Mouse (Mus musculus) stomach, embryonic 16.5 days (tissue): ENCODE results near the gene Spo11. TPM values are rescaled to one million over a fixed set of nuclear protein-coding genes. Genes with fewer than 3 reads are reported as not detected.

Experiments
- ATAC-seq: fragments of 200-750 bp; cut with Nextera tagmentation; 2 replicates; pipeline ENCODE4 v1.8.0; 2017; ENCODE audit warnings: moderate number of reproducible peaks, moderate TSS enrichment; ENCODE audit not compliant: insufficient read depth, low FRiP score
- H3K27ac ChIP-seq: fragments of 300-500 bp; sonication (generic); 2 replicates; pipeline ENCODE4 v1.5.1; 2014; ENCODE audit warnings: low read length
- H3K27me3 ChIP-seq: fragments of 300-500 bp; sonication (generic); 2 replicates; pipeline ENCODE4 v1.6.1; 2014; ENCODE audit warnings: low read length, control low read depth, mixed read lengths; ENCODE audit not compliant: control insufficient read depth, insufficient read depth
- H3K36me3 ChIP-seq: fragments of 300-500 bp; sonication (generic); 2 replicates; pipeline ENCODE4 v1.6.1; 2014; ENCODE audit warnings: low read length; ENCODE audit not compliant: control insufficient read depth, insufficient read depth
- H3K4me1 ChIP-seq: fragments of 300-500 bp; sonication (generic); 2 replicates; pipeline ENCODE4 v1.6.1; 2014; ENCODE audit warnings: low read length, control low read depth, mixed read lengths; ENCODE audit not compliant: control insufficient read depth, insufficient read depth
- H3K4me2 ChIP-seq: fragments of 300-500 bp; sonication (generic); 2 replicates; pipeline ENCODE4 v1.6.1; 2014; ENCODE audit warnings: low read depth, low read length, mixed read lengths
- H3K4me3 ChIP-seq: fragments of 300-500 bp; sonication (generic); replicated peaks from 2 replicates; pipeline ENCODE4 v1.5.1; 2014; ENCODE audit warnings: mild to moderate bottlenecking, low read length
- H3K9ac ChIP-seq: fragments of 300-500 bp; sonication (generic); 2 replicates; pipeline ENCODE4 v1.6.1; 2014; ENCODE audit warnings: low read length
- H3K9me3 ChIP-seq: fragments of 300-500 bp; sonication (generic); replicated peaks from 2 replicates; pipeline ENCODE4 v1.6.1; 2016; ENCODE audit warnings: low read length, control low read depth; ENCODE audit not compliant: control insufficient read depth
- WGBS: fragments of 180-500 bp; shearing (Covaris S2); extraction: QIAGEN DNeasy Blood & Tissue Kit; methylation state at CpG from one replicate; pipeline ENCODE4 v1.1.7; 2014; 5-methylcytosine and 5-hydroxymethylcytosine counted together
- polyA plus RNA-seq: library from polyadenylated mRNA; unstranded; fragments of >200 nt; fragmentation: Nextera tagmentation; extraction: Ambion mirVana; gene quantifications from 2 replicates; pipeline ENCODE4 v1.2.1, GENCODE M21; 2015

Gene Spo11
- polyA plus RNA-seq, 1 experiment from 2014 or later = 0.44 TPM

DNA sequence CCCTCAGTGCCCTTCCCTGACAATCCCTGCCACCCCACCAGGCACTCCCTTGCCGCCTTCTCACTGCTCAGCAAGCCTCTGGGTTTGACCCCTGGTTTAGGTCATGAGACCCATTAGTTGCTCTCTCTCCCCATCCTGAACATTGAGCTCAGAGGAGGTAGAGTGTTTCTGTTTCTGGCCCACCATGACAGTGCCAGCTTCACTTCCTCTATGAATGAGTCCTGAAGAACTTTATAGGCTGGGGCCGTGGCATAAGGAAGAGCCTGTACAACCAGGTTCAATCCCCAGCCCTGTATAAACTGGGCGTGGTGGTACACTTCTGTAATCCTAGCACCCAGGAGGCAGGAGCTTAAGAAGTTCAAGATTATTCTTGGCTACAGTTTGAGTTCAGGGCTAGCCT is 63.3 kb downstream of the Spo11 start:
- Histone ChIP-seq H3K36me3 (no peaks in the 10 kb centered on the region), H3K4me1 (peaks cover 10% of the 10 kb centered on the region), H3K4me2 (no peak overlapping the region), H3K9me3 (no peaks in the 10 kb centered on the region), H3K27ac (no peak overlapping the region), H3K4me3 (no peak overlapping the region), H3K27me3 (no peaks in the 10 kb centered on the region), H3K9ac (no peak overlapping the region)
- 87% methylated on average over 3 of the region's 3 CpGs for WGBS
- no peak for ATAC-seq

DNA sequence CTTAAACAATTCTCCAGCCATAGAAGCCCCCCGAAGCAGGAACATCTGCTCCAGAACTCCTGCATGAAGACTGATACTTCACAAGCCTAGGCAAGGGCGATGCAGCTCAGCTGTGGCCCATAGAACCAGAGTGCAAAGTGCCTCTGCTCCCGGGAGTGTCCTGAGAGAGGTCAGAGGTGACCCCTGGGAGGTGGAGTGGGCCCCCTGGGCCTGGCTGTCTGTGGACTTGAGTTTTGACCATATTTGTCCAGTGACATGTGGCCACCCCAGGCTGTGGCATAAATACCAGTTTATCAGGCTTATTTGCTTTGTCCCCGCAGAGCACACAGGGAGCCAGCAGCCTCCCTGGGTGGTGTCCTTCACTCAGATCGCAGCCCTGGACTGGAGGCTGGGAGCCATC is 63.7 kb downstream of the Spo11 start:
- H3K4me2 ChIP-seq = no peak overlapping the region
- H3K9me3 ChIP-seq = no peaks in the 10 kb centered on the region
- 63% methylated on average over 5 of the region's 5 CpGs for WGBS
- H3K4me3 ChIP-seq = no peak overlapping the region
- no peak overlapping the region for H3K27ac ChIP-seq
- peaks cover 10% of the 10 kb centered on the region for H3K4me1 ChIP-seq
- ATAC-seq = no peak
- no peak overlapping the region for H3K9ac ChIP-seq
- no peaks in the 10 kb centered on the region for H3K36me3 ChIP-seq
- no peaks in the 10 kb centered on the region for H3K27me3 ChIP-seq

DNA sequence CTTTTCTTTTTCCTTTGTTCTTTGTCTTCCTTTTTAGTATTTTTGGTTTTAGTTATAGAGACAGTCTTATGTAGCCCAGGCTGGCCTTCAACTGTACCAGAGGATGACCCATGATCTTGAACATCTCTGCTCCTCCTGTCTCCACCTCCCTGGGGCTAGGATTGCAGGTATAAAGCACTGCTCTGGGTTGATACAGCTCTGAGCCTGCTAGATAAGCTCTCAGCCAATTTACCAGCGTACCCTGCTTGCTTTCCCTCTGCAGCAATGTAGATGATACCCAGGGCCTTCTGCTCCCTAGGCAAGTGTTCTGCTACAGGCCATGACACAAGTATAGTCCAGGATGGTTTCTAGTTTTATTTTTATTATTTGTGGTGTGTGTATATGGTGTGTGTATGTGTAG is 64.4 kb downstream of the Spo11 start:
- 83% methylated on average over 1 of the region's 1 CpGs for WGBS
- Histone ChIP-seq H3K4me3 (no peak overlapping the region), H3K4me1 (peaks cover 11% of the 10 kb centered on the region), H3K27me3 (no peaks in the 10 kb centered on the region), H3K9me3 (no peaks in the 10 kb centered on the region), H3K36me3 (no peaks in the 10 kb centered on the region), H3K9ac (no peak overlapping the region), H3K4me2 (no peak overlapping the region), H3K27ac (no peak overlapping the region)
- ATAC-seq = no peak

DNA sequence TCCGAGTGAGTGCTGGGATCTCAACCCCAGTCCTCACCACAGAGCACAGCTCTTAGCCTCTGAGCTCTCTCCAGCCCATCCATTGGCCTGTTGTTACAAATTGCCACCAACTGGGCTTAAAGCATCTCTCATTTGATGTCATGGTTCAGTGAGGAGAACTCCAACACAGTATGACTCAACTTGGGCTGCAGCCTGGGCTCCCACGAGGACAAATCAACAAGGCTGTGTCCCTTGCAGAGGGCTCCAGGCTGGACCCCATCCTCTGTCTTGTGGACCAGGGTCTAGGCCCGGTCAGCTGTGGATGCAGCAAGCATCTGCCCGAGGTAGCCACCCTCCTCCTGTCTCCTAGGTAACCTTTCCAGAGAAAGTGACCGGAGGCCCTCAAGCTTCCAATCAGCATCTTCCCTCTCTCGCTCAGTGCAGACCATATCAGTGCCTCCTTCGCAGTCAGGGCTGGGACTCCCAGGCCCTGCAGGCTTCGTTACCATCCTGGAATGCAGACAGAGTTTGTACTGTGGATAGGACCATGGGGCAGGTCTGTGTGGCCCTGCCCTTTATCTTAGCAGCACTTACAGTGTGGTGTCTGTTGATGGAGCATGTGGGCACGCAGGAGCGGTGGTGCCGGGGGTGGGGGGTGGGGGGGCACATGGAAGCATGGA is 65.1 kb downstream of the Spo11 start:
- H3K36me3 ChIP-seq = no peaks in the 10 kb centered on the region
- H3K27me3 ChIP-seq = no peaks in the 10 kb centered on the region
- no peak overlapping the region for H3K9ac ChIP-seq
- no peak overlapping the region for H3K27ac ChIP-seq
- WGBS = 65% methylated on average over 11 of the region's 11 CpGs
- no peaks in the 10 kb centered on the region for H3K9me3 ChIP-seq
- no peak overlapping the region for H3K4me2 ChIP-seq
- H3K4me3 ChIP-seq = no peak overlapping the region
- ATAC-seq = no peak
- H3K4me1 ChIP-seq = peaks cover 11% of the 10 kb centered on the region

Other genes starting within 250 kb of the Spo11 start
- 15.5 and 15.7 TPM in 2 replicates for gene Bmp7, start 37.4 kb upstream of the Spo11 start, polyA plus RNA-seq
- gene Rae1, start 22.4 kb downstream of the Spo11 start, polyA plus RNA-seq = 102 TPM in 2 replicates
- 43.9 and 49.5 TPM in 2 replicates for gene Rbm38, start 42.8 kb downstream of the Spo11 start, polyA plus RNA-seq
- gene Ctcfl, start 141.8 kb downstream of the Spo11 start, polyA plus RNA-seq = 0.17 and 0.43 TPM in 2 replicates
- 2.0 and 2.3 TPM in 2 replicates for gene Pck1, start 175.3 kb downstream of the Spo11 start, polyA plus RNA-seq
- gene Zbp1, start 241.2 kb downstream of the Spo11 start, polyA plus RNA-seq = 0.70 and 1.0 TPM in 2 replicates